Mouse (Mus musculus) small intestine, adult 2 months (tissue): Measurements from ENCODE around the gene Grm4.

Experiments used
- CTCF ChIP-seq: fragments of 200-500 bp; IDR thresholded peaks from 2 replicates; pipeline ENCODE4 v1.5.1; 2012; ENCODE audit warnings: low read depth, mild to moderate bottlenecking, control low read depth, inconsistent platforms, low read length, moderate library complexity, mixed read lengths; ENCODE audit not compliant: insufficient replicate concordance, insufficient read length; ENCODE audit errors: extremely low read depth
- POLR2A ChIP-seq: fragments of 200-500 bp; IDR thresholded peaks from 2 replicates; pipeline ENCODE4 v1.6.1; 2012; ENCODE audit warnings: low read depth, mild to moderate bottlenecking, control low read depth, inconsistent platforms, low read length, moderate library complexity

- TF ChIP-seq CTCF (no peak), POLR2A (no peak)
These were observed 17.3 kb downstream of the Grm4 start for GRCm38 (mm10) chr17:27503869-27504268.
